In the genomic region with DNA sequence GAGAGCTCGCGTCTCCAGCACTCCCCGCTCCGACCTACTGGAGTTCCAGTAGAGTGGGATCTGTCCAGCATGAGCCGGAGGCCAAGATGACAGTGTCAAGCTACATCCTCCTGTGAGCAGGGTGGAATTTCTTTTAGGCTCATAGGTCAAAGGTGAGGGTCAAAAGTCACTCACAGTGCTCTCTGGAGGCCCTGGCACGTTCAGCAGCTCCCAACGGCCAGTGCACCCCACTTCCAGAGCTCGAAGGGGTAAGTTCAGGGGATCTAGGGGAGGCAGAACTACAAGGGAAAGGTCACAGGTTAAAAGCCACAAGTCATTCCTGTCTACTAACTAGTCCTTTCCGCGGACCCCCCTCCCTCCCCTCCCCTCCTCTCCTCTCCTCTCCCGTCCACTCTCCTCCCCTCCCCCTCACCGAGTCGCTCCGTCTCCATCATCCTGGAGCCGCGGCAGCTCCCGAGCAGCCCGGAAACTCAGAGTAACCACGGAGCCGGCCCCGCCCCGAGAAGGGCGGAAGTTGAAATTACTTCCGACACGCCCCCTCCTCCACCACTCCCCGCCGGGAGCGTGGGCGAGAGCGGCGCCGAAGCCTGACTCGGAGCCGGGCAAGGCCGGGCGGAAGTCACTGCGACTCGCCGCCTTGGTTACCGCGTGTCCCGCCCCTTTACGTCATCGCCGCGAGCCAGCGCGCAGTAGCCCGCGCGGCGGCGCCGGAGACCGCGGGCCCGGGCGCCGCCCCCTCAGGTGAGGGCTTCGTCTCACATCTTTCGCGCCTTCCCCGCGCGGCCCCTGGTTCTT, we compare ENCODE assay signal across 8 mouse cellular contexts. TPM values are rescaled to one million over a fixed set of nuclear protein-coding genes. Genes with fewer than 3 reads are reported as not detected.
A peak's percentile ranks its signal among the peaks of the same experiment; 100 is the strongest.
DNase-seq lines count a peak whose midpoint lies in the region; ATAC-seq and TF ChIP-seq lines count a peak whose summit lies in the region.

A gene (minus strand): TSS at position 489 of the 795 bp plus-strand sequence.
A gene (plus strand): TSS at position 670 of the 795 bp plus-strand sequence.

- H3K9ac ChIP-seq in forebrain, embryonic 16.5 days (replicated peaks; ENCODE audit: low read depth, low read length), result peak within 1 kb of the TSS; percentile 79
- peak within 1 kb of the TSS; percentile 69 for H3K9ac ChIP-seq in lung, embryonic 14.5 days

- peak; percentile 90 for ATAC-seq in G1E (ENCODE audit: extremely low read depth, insufficient number of reproducible peaks, low FRiP score, poor library complexity, severe bottlenecking)
- ATAC-seq in forebrain, embryonic 16.5 days, result peak; percentile 98
- peak; percentile 98 for ATAC-seq in lung, embryonic 14.5 days (ENCODE audit: insufficient read depth)

- peak within 1 kb of the TSS; percentile 95 for H3K4me2 ChIP-seq in forebrain, embryonic 16.5 days (ENCODE audit: low read length)
- H3K4me2 ChIP-seq in lung, embryonic 14.5 days, result peak within 1 kb of the TSS; percentile 85

- H3K27ac ChIP-seq in forebrain, embryonic 16.5 days (ENCODE audit: low read length), result 0 out of 2 replicates have a peak within 1 kb of the TSS, but pooled peaks have one; percentile 30
- H3K27ac ChIP-seq in layer of hippocampus, adult 2 months, result peak within 1 kb of the TSS; percentile 89
- no peak within 1 kb of the TSS for H3K27ac ChIP-seq in lung, embryonic 14.5 days (ENCODE audit: low read depth)
- H3K27ac ChIP-seq in olfactory bulb, adult 2 months (ENCODE audit: insufficient read depth, low read depth, low read length), result no peak within 1 kb of the TSS
- H3K27ac ChIP-seq in thymus, adult 2 months (ENCODE audit: control insufficient read depth, insufficient read depth, low read length), result no peak within 1 kb of the TSS

- H3K36me3 ChIP-seq in G1E (replicated peaks), result peaks cover 80% of the 10 kb centered on the region
- H3K36me3 ChIP-seq in forebrain, embryonic 16.5 days (ENCODE audit: control insufficient read depth, insufficient read depth), result peaks cover 16% of the 10 kb centered on the region; the same call in 1 of the 2 replicates
- H3K36me3 ChIP-seq in lung, embryonic 14.5 days (ENCODE audit: insufficient read depth), result peaks cover 56% of the 10 kb centered on the region
- peaks cover 2% of the 10 kb centered on the region for H3K36me3 ChIP-seq in thymus, adult 2 months (ENCODE audit: control insufficient read depth, insufficient read depth, low read length)

- TF ChIP-seq POLR2A in olfactory bulb, adult 2 months (IDR thresholded peaks at IDR 0.05; ENCODE audit: insufficient read depth, low read depth, low read length), result peak; percentile 92
- 0 out of 2 replicates have a peak, but pooled peaks have one; percentile 52 for TF ChIP-seq POLR2A in thymus, adult 2 months (IDR thresholded peaks at IDR 0.05; ENCODE audit: control insufficient read depth, extremely low read depth, insufficient read depth, low read length, poor library complexity)

- peaks cover 53% of the 10 kb centered on the region for H3K4me1 ChIP-seq in G1E (ENCODE audit: insufficient read depth, low read depth, low read length)
- H3K4me1 ChIP-seq in forebrain, embryonic 16.5 days (replicated peaks; ENCODE audit: control insufficient read depth, insufficient read depth, low read length), result peaks cover 18% of the 10 kb centered on the region
- H3K4me1 ChIP-seq in lung, embryonic 14.5 days (ENCODE audit: insufficient read depth), result peaks cover 10% of the 10 kb centered on the region; the same call in 1 of the 2 replicates
- peaks cover 8% of the 10 kb centered on the region for H3K4me1 ChIP-seq in olfactory bulb, adult 2 months (ENCODE audit: control insufficient read depth, insufficient read depth, low read length)
- peaks cover 11% of the 10 kb centered on the region for H3K4me1 ChIP-seq in thymus, adult 2 months (replicated peaks; ENCODE audit: control insufficient read depth, insufficient read depth, low read length)

- no peak for TF ChIP-seq CTCF in G1E (IDR thresholded peaks at IDR 0.05; ENCODE audit: low read depth, low read length)
- TF ChIP-seq CTCF in layer of hippocampus, adult 2 months (conservative IDR thresholded peaks at IDR 0.05), result peak; percentile 35; the same call in 1 of the 2 replicates
- TF ChIP-seq CTCF in lung, embryonic 14.5 days (IDR thresholded peaks at IDR 0.05; ENCODE audit: low read depth), result no peak
- TF ChIP-seq CTCF in olfactory bulb, adult 2 months (IDR thresholded peaks at IDR 0.05; ENCODE audit: insufficient read depth, low read depth, low read length), result no peak
- TF ChIP-seq CTCF in thymus, adult 2 months (IDR thresholded peaks at IDR 0.05; ENCODE audit: borderline replicate concordance, control insufficient read depth, extremely low read depth, insufficient read depth, low read length, poor library complexity), result peak; percentile 69; the same call in 1 of the 2 replicates

- under 1% methylated on average over 64 of the region's 65 CpGs for WGBS in forebrain, embryonic 16.5 days
- WGBS in lung, embryonic 14.5 days, result under 1% methylated on average over 65 of the region's 65 CpGs
- WGBS in olfactory bulb, adult 2 months, result under 1% methylated on average over 65 of the region's 65 CpGs
- WGBS in thymus, adult 2 months, result 2% methylated on average over 65 of the region's 65 CpGs

- no peaks in the 10 kb centered on the region for H3K27me3 ChIP-seq in G1E (ENCODE audit: insufficient read depth, low read length)
- H3K27me3 ChIP-seq in forebrain, embryonic 16.5 days (replicated peaks; ENCODE audit: control insufficient read depth, insufficient read depth, low read length), result no peaks in the 10 kb centered on the region
- H3K27me3 ChIP-seq in lung, embryonic 14.5 days (ENCODE audit: insufficient read depth, low read length), result no peaks in the 10 kb centered on the region
- H3K27me3 ChIP-seq in thymus, adult 2 months (ENCODE audit: control insufficient read depth, insufficient read depth, low read length), result no peaks in the 10 kb centered on the region

- no peaks in the 10 kb centered on the region for H3K9me3 ChIP-seq in G1E (replicated peaks)
- H3K9me3 ChIP-seq in forebrain, embryonic 16.5 days (ENCODE audit: control insufficient read depth, low read length), result no peaks in the 10 kb centered on the region
- H3K9me3 ChIP-seq in lung, embryonic 14.5 days (ENCODE audit: low read depth, low read length), result no peaks in the 10 kb centered on the region

- H3K4me3 ChIP-seq in G1E (ENCODE audit: low read depth, low read length), result peak within 1 kb of the TSS; percentile 82
- peak within 1 kb of the TSS; percentile 90 for H3K4me3 ChIP-seq in forebrain, embryonic 16.5 days (replicated peaks; ENCODE audit: low read length)
- H3K4me3 ChIP-seq in layer of hippocampus, adult 2 months, result peak within 1 kb of the TSS; percentile 99
- peak within 1 kb of the TSS; percentile 63 for H3K4me3 ChIP-seq in lung, embryonic 14.5 days (ENCODE audit: low read depth, low read length)
- H3K4me3 ChIP-seq in olfactory bulb, adult 2 months (ENCODE audit: insufficient read depth, low read depth, low read length), result peak within 1 kb of the TSS; percentile 67
- H3K4me3 ChIP-seq in thymus, adult 2 months (ENCODE audit: control insufficient read depth, insufficient read depth, low read length), result peak within 1 kb of the TSS; percentile 60

- peak; percentile 92 for DNase-seq in G1E (ENCODE audit: low spot score)
- DNase-seq in cerebellum, adult 18-20 months, result peak; percentile 98
- DNase-seq in heart, postnatal 36 days, result peak; percentile 97 to 98
- DNase-seq in layer of hippocampus, adult 2 months (ENCODE audit: low spot score in 2 of 2), result peak; percentile 97 to 99
- peak; percentile 99 for DNase-seq in lung, embryonic 14.5 days
- DNase-seq in thymus, adult 2 months, result peak; percentile 98

- intact Hi-C loops in heart, postnatal 36 days (cut with DNase I), result loop anchor here (1.0 to 5.0 kb wide), 3 partner anchors 13 to 135 kb away; a partner anchor contains a TSS

RNA-seq across cellular contexts. Expression of the first gene that starts in this region (rescaled TPM):
- total RNA-seq in G1E (2014; fragmentation: Nextera tagmentation) (25.8 and 37.9 TPM in 2 replicates), G1E (2017) (43.6 and 45.3 TPM in 2 replicates)
- 48.8 and 54.7 TPM in 2 replicates for polyA plus RNA-seq in G1E (2012)
- polyA plus RNA-seq in forebrain, embryonic 16.5 days (2015; fragmentation: Nextera tagmentation; extraction: Ambion mirVana), result 65.6 and 67.5 TPM in 2 replicates
- 10 to 100 TPM; 22.6 to 24.5 TPM for total RNA-seq in heart, postnatal 36 days (2021)
- 10 to 100 TPM; 75.1 to 78.3 TPM for total RNA-seq in layer of hippocampus, adult 2 months (2021)
- 44.6 and 50.3 TPM in 2 replicates for polyA plus RNA-seq in lung, embryonic 14.5 days (2014; fragmentation: Nextera tagmentation; extraction: Ambion mirVana)
- polyA plus RNA-seq in olfactory bulb, adult 2 months (2012; ENCODE audit: insufficient read depth, insufficient read length, low replicate concordance, missing spikeins), result not detected in 2 replicates
- polyA plus RNA-seq in thymus, adult 2 months (2012; rRNA removed), result 209 TPM in 2 replicates

RNA-seq across cellular contexts. Expression of the second gene that starts in this region (rescaled TPM):
- total RNA-seq in G1E (2014; fragmentation: Nextera tagmentation), result 66.0 and 86.9 TPM in 2 replicates
- total RNA-seq in G1E (2017), result 36.9 and 40.4 TPM in 2 replicates
- 278 and 284 TPM in 2 replicates for polyA plus RNA-seq in G1E (2012)
- 87.5 and 97.7 TPM in 2 replicates for polyA plus RNA-seq in forebrain, embryonic 16.5 days (2015; fragmentation: Nextera tagmentation; extraction: Ambion mirVana)
- total RNA-seq in heart, postnatal 36 days (2021), result 10 to 100 TPM; 13.7 to 15.3 TPM
- total RNA-seq in layer of hippocampus, adult 2 months (2021), result 10 to 100 TPM; 34.9 to 38.1 TPM
- polyA plus RNA-seq in lung, embryonic 14.5 days (2014; fragmentation: Nextera tagmentation; extraction: Ambion mirVana), result 110 and 115 TPM in 2 replicates
- not detected in 2 replicates for polyA plus RNA-seq in olfactory bulb, adult 2 months (2012; ENCODE audit: insufficient read depth, insufficient read length, low replicate concordance, missing spikeins)
- 26.1 and 33.4 TPM in 2 replicates for polyA plus RNA-seq in thymus, adult 2 months (2012; rRNA removed)

Comparison
In these comparisons a context has a peak if more than half of its experiments do, and no peak if none do; other contexts are left out.
1. RNA of the second gene that starts in this region (polyA plus RNA-seq): 278 to 284 TPM in G1E, 110 to 115 TPM in lung, embryonic 14.5 days, 87.5 to 97.7 TPM in forebrain, embryonic 16.5 days and 26.1 to 33.4 TPM in thymus, adult 2 months; not detected in olfactory bulb, adult 2 months; every median in the first group is over 10 times any median in the second.
2. CTCF ChIP-seq: peak in layer of hippocampus, adult 2 months (single experiment) and thymus, adult 2 months (single experiment); none in G1E (single experiment), lung, embryonic 14.5 days (single experiment) and olfactory bulb, adult 2 months (single experiment).
3. H3K27ac ChIP-seq: peak in forebrain, embryonic 16.5 days (single experiment) and layer of hippocampus, adult 2 months (single experiment); none in lung, embryonic 14.5 days (single experiment), olfactory bulb, adult 2 months (single experiment) and thymus, adult 2 months (single experiment).
4. Peak in every context shown above with its lines, with median percentiles within 50 percentile points of each other: ATAC-seq, DNase-seq and H3K4me3 ChIP-seq.